Mouse (Mus musculus) cerebellum, postnatal 36 days (tissue): Measurements from ENCODE around the gene Kcna3.
A peak's percentile ranks its signal among the peaks of the same experiment; 100 is the strongest.

Source experiments
- DNase-seq, 2 experiments: peaks; one replicate each; pipeline ENCODE4 v3.0.0; 2021 to 2022; ENCODE audit warnings: mixed read lengths in 2 of 2

Gene Kcna3

GRCm38 (mm10) chr3:107035521-107036457 lies at the start of gene Kcna3:
Gene Kcna3 (plus strand): TSS chr3:107036169.
- DNase-seq = peak; percentile 59 to 68

GRCm38 (mm10) chr3:106991334-106991733 lies 44.6 kb upstream of the Kcna3 start:
- no peak for DNase-seq

- DNase-seq = no peak
These were observed 40.6 kb upstream of the Kcna3 start for GRCm38 (mm10) chr3:106995347-106995746.

GRCm38 (mm10) chr3:106996186-106996585 lies 39.8 kb upstream of the Kcna3 start:
- peak; percentile 3 to 4 for DNase-seq

- no peak for DNase-seq
These were observed 37.6 kb upstream of the Kcna3 start for GRCm38 (mm10) chr3:106998370-106998769.

GRCm38 (mm10) chr3:107000165-107000564 lies 35.8 kb upstream of the Kcna3 start:
- DNase-seq = no peak

- DNase-seq = no peak
These were observed 33.5 kb upstream of the Kcna3 start for GRCm38 (mm10) chr3:107002249-107003123.

- DNase-seq = no peak
These were observed 26.5 kb upstream of the Kcna3 start for GRCm38 (mm10) chr3:107009329-107010076.

- no peak for DNase-seq
These were observed 17.7 kb upstream of the Kcna3 start for GRCm38 (mm10) chr3:107018286-107018685.

GRCm38 (mm10) chr3:107031547-107031946 lies 4.4 kb upstream of the Kcna3 start:
- DNase-seq = no peak

GRCm38 (mm10) chr3:107034776-107035175 lies 1.2 kb upstream of the Kcna3 start:
- no peak for DNase-seq

GRCm38 (mm10) chr3:107036458-107037039 lies 580 bp downstream of the Kcna3 start:
- peak; percentile 20 to 22 for DNase-seq

GRCm38 (mm10) chr3:107037105-107037504 lies 1.1 kb downstream of the Kcna3 start:
- DNase-seq = peak in 1 of 2 experiments; percentile 8

- no peak for DNase-seq
These were observed 1.7 kb downstream of the Kcna3 start for GRCm38 (mm10) chr3:107037536-107038155.

GRCm38 (mm10) chr3:107038156-107038536 lies 2.2 kb downstream of the Kcna3 start:
- no peak for DNase-seq

- peak in 1 of 2 experiments; percentile 4 for DNase-seq
These were observed 2.8 kb downstream of the Kcna3 start for GRCm38 (mm10) chr3:107038661-107039223.

GRCm38 (mm10) chr3:107039306-107039705 lies 3.3 kb downstream of the Kcna3 start:
- no peak for DNase-seq

GRCm38 (mm10) chr3:107040408-107040807 lies 4.4 kb downstream of the Kcna3 start:
- DNase-seq = no peak

GRCm38 (mm10) chr3:107041718-107042117 lies 5.7 kb downstream of the Kcna3 start:
- DNase-seq = no peak

GRCm38 (mm10) chr3:107061468-107061867 lies 25.5 kb downstream of the Kcna3 start:
- no peak for DNase-seq

GRCm38 (mm10) chr3:107062771-107063170 lies 26.8 kb downstream of the Kcna3 start:
- no peak for DNase-seq
